Mouse (Mus musculus) G1E (cell line): ENCODE results near the gene Lpar2. TPM values are rescaled to one million over a fixed set of nuclear protein-coding genes. Genes with fewer than 3 reads are reported as not detected.

Experiments used
- ATAC-seq: 2 replicates; pipeline ENCODE4 v1.8.0; 2016; ENCODE audit warnings: mild to moderate bottlenecking; ENCODE audit not compliant: insufficient number of reproducible peaks, poor library complexity, low FRiP score, severe bottlenecking; ENCODE audit errors: extremely low read depth
- DNase-seq: peaks from one replicate; pipeline ENCODE4 v3.0.0; 2012; ENCODE audit warnings: low spot score
- H3K27me3 ChIP-seq: 2 replicates; pipeline ENCODE4 v1.6.1; 2012; ENCODE audit warnings: mild to moderate bottlenecking, low read length, inconsistent platforms; ENCODE audit not compliant: insufficient read depth
- H3K36me3 ChIP-seq: replicated peaks from 2 replicates; pipeline ENCODE3; 2012; ENCODE audit warnings: mild to moderate bottlenecking, inconsistent platforms
- H3K4me1 ChIP-seq: 2 replicates; pipeline ENCODE4 v1.6.1; 2012; ENCODE audit warnings: low read depth, low read length, inconsistent platforms, mixed read lengths; ENCODE audit not compliant: insufficient read depth
- H3K4me3 ChIP-seq: 2 replicates; pipeline ENCODE4 v1.5.1; 2012; ENCODE audit warnings: low read depth, mild to moderate bottlenecking, inconsistent platforms, low read length, moderate library complexity, mixed read lengths
- H3K9me3 ChIP-seq: replicated peaks from 2 replicates; pipeline ENCODE4 v1.6.1; 2012; ENCODE audit warnings: inconsistent platforms
- CTCF ChIP-seq: IDR thresholded peaks from 2 replicates; pipeline ENCODE4 v1.5.1; 2012; ENCODE audit warnings: low read depth, low read length, inconsistent platforms, mixed read lengths
- GATA1 ChIP-seq: IDR thresholded peaks from 2 replicates; pipeline ENCODE4 v1.6.1; 2012; ENCODE audit warnings: borderline replicate concordance, low read length, inconsistent platforms, mixed read lengths
- GATA2 ChIP-seq: IDR thresholded peaks from 2 replicates; pipeline ENCODE4 v1.6.1; 2012; ENCODE audit warnings: low read depth, low read length, inconsistent platforms, borderline replicate concordance
- POLR2AphosphoS5 ChIP-seq: IDR thresholded peaks from 2 replicates; pipeline ENCODE4 v1.6.1; 2012; ENCODE audit warnings: low read depth, low read length, inconsistent platforms; ENCODE audit not compliant: insufficient replicate concordance
- TAL1 ChIP-seq: conservative IDR thresholded peaks from 2 replicates; pipeline ENCODE4 v1.6.1; 2012; ENCODE audit warnings: low read depth, low read length, inconsistent platforms, mixed read lengths
- polyA plus RNA-seq: library from polyadenylated mRNA; stranded (reverse); fragments of >175 nt; gene quantifications from 2 replicates; pipeline ENCODE4 v1.2.3, GENCODE M21; 2012
- total RNA-seq, 2 experiments: library from RNA; stranded (forward) in 1 of 2; stranded (reverse) in 1 of 2; fragments of 200-1000 nt in 1 of 2; fragments of >200 nt in 1 of 2; fragmentation: Nextera tagmentation in 1 of 2; gene quantifications; 2 replicates each; pipeline ENCODE4 v1.2.3; 2014 to 2017

Lpar2 gene
- total and polyA plus RNA-seq, 3 experiments = 0.69 to 4.3 (median 1.8) TPM

DNA sequence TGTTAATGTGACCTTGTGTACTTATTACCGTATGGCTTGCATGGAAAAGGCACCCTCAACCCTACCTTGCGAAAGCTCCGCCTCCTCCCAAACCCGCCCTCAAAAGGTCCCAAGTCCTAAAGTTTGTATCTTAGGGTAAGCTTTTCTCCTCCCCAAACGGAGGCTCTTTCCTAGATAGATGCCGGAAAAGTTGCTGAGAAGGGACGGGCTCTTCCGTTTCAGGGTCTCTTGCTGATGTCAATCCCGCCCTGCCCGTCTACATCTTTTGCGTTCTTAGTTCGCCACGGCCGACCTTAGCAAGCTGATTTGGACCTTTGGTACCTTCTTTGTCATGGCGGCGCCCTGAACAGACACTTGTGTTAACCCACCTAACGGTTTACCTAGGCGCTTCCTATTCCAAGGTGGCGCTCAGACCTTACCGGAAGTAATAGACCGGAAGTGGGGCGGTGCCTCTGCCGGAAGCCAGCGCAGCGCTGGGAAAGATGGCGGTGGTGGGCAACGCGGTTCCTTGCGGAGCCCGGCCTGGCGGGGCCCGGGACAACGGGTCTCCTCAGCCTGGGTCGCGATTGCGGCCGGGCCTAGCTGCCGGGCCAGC, 31.4 kb upstream of the Lpar2 start, which contains the start of the genes Atp13a1 and Zfp866:
Gene Atp13a1, plus strand, starts transcription at position 391 of the 595 bp plus-strand sequence.
Gene Zfp866, minus strand, starts transcription at position 406 of the 595 bp plus-strand sequence.
- H3K4me1 ChIP-seq = peaks cover 35% of the 10 kb centered on the region
- DNase-seq (peak; percentile 86), ATAC-seq (peak; percentile 85)
- H3K4me3 ChIP-seq = peak within 1 kb of the TSS; percentile 100
- no peak for TF ChIP-seq CTCF
- no peak for TF ChIP-seq TAL1
- no peak for TF ChIP-seq GATA1
- TF ChIP-seq GATA2 = no peak
- no peak for TF ChIP-seq POLR2AphosphoS5
- no peaks in the 10 kb centered on the region for H3K27me3 ChIP-seq
- H3K36me3 ChIP-seq = peaks cover 43% of the 10 kb centered on the region
- H3K9me3 ChIP-seq = no peaks in the 10 kb centered on the region

DNA sequence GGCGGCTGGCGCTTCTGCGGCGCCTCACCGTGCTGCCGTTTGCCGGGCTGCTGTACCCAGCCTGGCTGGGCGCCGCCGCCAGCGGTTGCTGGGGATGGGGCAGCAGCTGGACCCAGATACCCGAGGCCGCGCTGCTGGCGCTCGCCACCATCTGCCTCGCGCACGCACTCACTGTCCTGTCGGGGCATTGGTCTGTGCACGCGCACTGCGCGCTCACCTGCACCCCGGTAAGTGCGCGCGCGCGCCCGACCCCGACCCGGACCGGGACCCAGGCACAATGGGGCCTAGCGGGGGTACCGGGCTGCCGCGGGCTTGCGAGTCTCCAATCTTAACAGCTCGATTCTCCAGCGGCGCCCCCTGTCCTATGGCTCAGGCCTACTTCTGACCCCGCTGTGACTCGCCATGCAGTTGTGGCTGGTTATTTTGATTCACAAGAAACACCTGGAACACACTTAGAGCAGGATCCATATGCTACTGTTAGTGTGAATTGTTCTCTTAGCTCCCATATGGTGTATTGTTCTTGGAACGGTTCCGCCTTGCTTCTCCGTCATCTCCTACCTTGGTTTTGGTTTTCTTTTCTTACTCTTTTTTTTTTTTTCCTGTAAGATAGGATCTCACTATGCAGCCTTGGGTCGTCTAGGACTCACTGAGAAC, 30.7 kb upstream of the Lpar2 start:
- H3K36me3 ChIP-seq = peaks cover 50% of the 10 kb centered on the region
- ATAC-seq = no peak
- H3K4me1 ChIP-seq = peaks cover 35% of the 10 kb centered on the region
- H3K4me3 ChIP-seq = peak overlapping the region; percentile 100
- DNase-seq = peak; percentile 73
- no peaks in the 10 kb centered on the region for H3K27me3 ChIP-seq
- no peaks in the 10 kb centered on the region for H3K9me3 ChIP-seq
- TF ChIP-seq TAL1 = no peak
- no peak for TF ChIP-seq POLR2AphosphoS5

DNA sequence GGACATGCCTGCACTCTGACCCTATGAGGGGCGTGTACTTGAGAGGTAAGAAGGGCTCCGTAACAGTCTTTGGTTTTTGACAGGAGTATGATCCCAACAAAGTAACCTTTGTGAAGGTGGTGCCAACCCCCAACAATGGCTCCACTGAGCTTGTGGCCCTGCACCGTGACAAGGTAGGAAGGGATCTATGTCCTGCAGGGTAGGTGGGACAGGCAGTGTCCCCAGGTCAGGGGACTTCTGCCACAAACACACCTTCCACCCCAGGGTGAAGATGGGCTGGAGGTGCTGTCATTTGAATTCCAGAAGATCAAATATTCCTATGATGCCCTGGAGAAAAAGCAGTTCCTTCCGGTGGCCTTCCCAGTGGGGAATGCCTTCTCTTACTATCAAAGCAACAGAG, 28.6 kb upstream of the Lpar2 start:
- no peak for DNase-seq
- Histone ChIP-seq H3K4me1 (peaks cover 41% of the 10 kb centered on the region), H3K9me3 (no peaks in the 10 kb centered on the region), H3K4me3 (no peak overlapping the region), H3K27me3 (no peaks in the 10 kb centered on the region), H3K36me3 (peaks cover 71% of the 10 kb centered on the region)
- TF ChIP-seq POLR2AphosphoS5 = no peak
- no peak for TF ChIP-seq TAL1
- no peak for TF ChIP-seq GATA1
- TF ChIP-seq CTCF = no peak
- no peak for TF ChIP-seq GATA2
- no peak for ATAC-seq

DNA sequence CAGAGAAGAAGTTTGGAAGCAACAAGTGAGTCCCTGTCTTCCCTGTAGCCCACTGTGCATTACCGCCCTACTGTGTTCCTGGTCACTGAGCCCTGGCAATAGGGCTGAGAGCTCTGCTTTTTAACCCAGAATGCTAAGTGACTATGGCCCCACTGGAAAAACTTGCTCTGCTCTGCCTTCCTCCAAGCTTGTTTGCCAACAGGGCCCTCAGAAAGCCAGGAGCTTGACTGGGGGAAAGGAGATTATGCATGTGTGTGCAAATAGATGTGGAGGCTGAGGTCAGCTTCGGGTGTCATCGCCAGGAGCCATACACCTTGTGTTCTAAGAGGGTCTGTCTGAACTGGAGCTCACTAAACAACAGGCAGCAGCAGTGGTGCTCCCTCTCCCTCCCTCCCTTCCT, 28.1 kb upstream of the Lpar2 start:
- H3K9me3 ChIP-seq = no peaks in the 10 kb centered on the region
- ATAC-seq = no peak
- H3K4me3 ChIP-seq = no peak overlapping the region
- H3K4me1 ChIP-seq = peaks cover 38% of the 10 kb centered on the region
- no peaks in the 10 kb centered on the region for H3K27me3 ChIP-seq
- no peak for DNase-seq
- no peak for TF ChIP-seq GATA1
- TF ChIP-seq TAL1 = no peak
- TF ChIP-seq POLR2AphosphoS5 = no peak
- TF ChIP-seq GATA2 = no peak
- TF ChIP-seq CTCF = no peak
- peaks cover 73% of the 10 kb centered on the region for H3K36me3 ChIP-seq

DNA sequence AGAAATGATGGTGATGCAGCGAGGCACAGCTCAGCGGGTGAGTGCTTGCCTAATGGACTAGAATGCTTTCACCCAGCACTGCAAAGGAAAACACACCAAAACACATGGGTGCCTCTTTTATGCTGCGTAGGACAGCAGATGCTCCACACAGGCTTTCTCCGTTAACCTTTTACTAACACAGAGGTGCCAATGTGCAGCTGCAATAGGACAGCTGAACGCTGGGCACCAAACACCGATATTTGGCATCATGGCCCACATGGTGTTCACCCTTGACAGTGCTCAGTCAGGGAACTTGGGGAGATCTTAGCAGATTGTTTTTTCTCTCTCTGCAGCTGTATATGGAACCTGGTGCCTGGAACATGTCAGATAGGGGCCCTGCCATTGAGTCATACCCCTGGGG, 27.3 kb upstream of the Lpar2 start:
- Histone ChIP-seq H3K4me3 (no peak overlapping the region), H3K36me3 (peaks cover 79% of the 10 kb centered on the region), H3K9me3 (no peaks in the 10 kb centered on the region), H3K4me1 (peaks cover 30% of the 10 kb centered on the region), H3K27me3 (no peaks in the 10 kb centered on the region)
- DNase-seq = no peak
- TF ChIP-seq CTCF (no peak), GATA2 (no peak), GATA1 (no peak), TAL1 (no peak), POLR2AphosphoS5 (no peak)
- no peak for ATAC-seq

DNA sequence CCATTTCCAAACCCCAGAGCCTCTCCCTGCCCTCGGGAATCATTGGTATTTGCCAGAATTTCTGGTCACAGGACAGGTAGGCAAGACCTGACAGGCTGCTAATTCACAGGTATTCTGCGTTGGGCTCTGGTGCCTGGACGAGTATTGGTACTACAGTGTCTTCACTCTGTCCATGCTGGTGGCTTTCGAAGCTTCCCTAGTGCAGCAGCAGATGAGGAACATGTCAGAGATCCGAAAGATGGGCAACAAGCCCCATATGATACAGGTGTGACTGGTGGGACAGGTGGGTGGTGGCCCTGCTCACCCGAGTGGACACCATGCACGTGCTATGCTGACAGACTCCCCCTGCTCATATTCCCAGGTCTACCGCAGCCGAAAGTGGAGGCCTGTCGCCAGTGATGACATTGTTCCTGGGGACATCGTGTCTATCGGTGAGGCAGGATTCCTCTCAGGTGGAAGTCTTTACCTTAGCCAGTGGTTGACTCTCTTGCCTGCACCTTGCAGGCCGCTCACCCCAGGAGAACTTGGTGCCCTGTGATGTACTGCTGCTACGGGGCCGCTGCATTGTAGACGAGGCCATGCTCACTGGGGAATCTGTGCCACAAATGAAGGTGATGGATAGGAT, 25.4 kb upstream of the Lpar2 start:
- Histone ChIP-seq H3K4me1 (peaks cover 33% of the 10 kb centered on the region), H3K27me3 (no peaks in the 10 kb centered on the region), H3K9me3 (no peaks in the 10 kb centered on the region), H3K36me3 (peaks cover 96% of the 10 kb centered on the region), H3K4me3 (no peak overlapping the region)
- TF ChIP-seq TAL1 = no peak
- TF ChIP-seq GATA1 = no peak
- no peak for TF ChIP-seq CTCF
- TF ChIP-seq POLR2AphosphoS5 = no peak
- no peak for TF ChIP-seq GATA2
- ATAC-seq (no peak), DNase-seq (no peak)
